Mouse (Mus musculus) C2C12 (cell line): ENCODE measurements around the gene Use1.
"Not testable (repeated sequence)": the region's sequence is repeated elsewhere in the genome, so short reads cannot be mapped to it uniquely, and the experiment has no call there.

Experiments
- CEBPB ChIP-seq: IDR thresholded peaks from one replicate; pipeline ENCODE4 v1.6.1; 2011; ENCODE audit warnings: low read depth, mild to moderate bottlenecking, control low read depth, moderate library complexity
- CTCF ChIP-seq: IDR thresholded peaks from one replicate; pipeline ENCODE4 v1.5.1; 2011; ENCODE audit not compliant: control insufficient read depth, insufficient read depth, insufficient read length
- MAX ChIP-seq: IDR thresholded peaks from one replicate; pipeline ENCODE4 v1.6.1; 2011; ENCODE audit warnings: mild to moderate bottlenecking, control low read depth
- MYOG ChIP-seq: IDR thresholded peaks from one replicate; pipeline ENCODE4 v1.6.1; 2011; ENCODE audit not compliant: control insufficient read depth, insufficient read length; ENCODE audit errors: extremely low read depth
- USF1 ChIP-seq: IDR thresholded peaks from one replicate; pipeline ENCODE4 v1.6.1; 2011; ENCODE audit warnings: low read depth, mild to moderate bottlenecking, control low read depth, moderate library complexity

GRCm38 (mm10) chr8:71319760-71320159 lies 46.9 kb upstream of the Use1 start:
- TF ChIP-seq CTCF, USF1, MYOG, CEBPB, MAX: not testable (repeated sequence)
